Mouse (Mus musculus) 3T3-L1 (cell line): ENCODE measurements around the gene Sun1.
A peak's percentile ranks its signal among the peaks of the same experiment; 100 is the strongest.

ENCODE experiments used
- DNase-seq: peaks from one replicate; pipeline ENCODE4 v3.0.0-alpha.2; 2015; ENCODE audit warnings: low read depth, low spot score

Gene Sun1

GRCm38 (mm10) chr5:139199995-139200769, at the start of gene Sun1:
Sun1 (plus strand) TSS chr5:139200637.
- peak; percentile 97 for DNase-seq

- no peak for DNase-seq
Observed at GRCm38 (mm10) chr5:139160899-139161298, 39.5 kb upstream of the Sun1 start.

- DNase-seq = no peak
Observed at GRCm38 (mm10) chr5:139161632-139162031, 38.8 kb upstream of the Sun1 start.

- DNase-seq = no peak
Observed at GRCm38 (mm10) chr5:139166781-139167361, 33.6 kb upstream of the Sun1 start.

GRCm38 (mm10) chr5:139167548-139167947, 32.9 kb upstream of the Sun1 start:
- DNase-seq = no peak

GRCm38 (mm10) chr5:139171929-139172328, 28.5 kb upstream of the Sun1 start:
- DNase-seq = no peak

- no peak for DNase-seq
Observed at GRCm38 (mm10) chr5:139174141-139174540, 26.3 kb upstream of the Sun1 start.

GRCm38 (mm10) chr5:139174556-139175547, 25.6 kb upstream of the Sun1 start:
- no peak for DNase-seq

GRCm38 (mm10) chr5:139178895-139179631, 21.4 kb upstream of the Sun1 start:
- DNase-seq = peak; percentile 86

- DNase-seq = no peak
Observed at GRCm38 (mm10) chr5:139183131-139183530, 17.3 kb upstream of the Sun1 start.

- no peak for DNase-seq
Observed at GRCm38 (mm10) chr5:139183601-139184000, 16.8 kb upstream of the Sun1 start.

- no peak for DNase-seq
Observed at GRCm38 (mm10) chr5:139184897-139185296, 15.5 kb upstream of the Sun1 start.

GRCm38 (mm10) chr5:139189726-139190125, 10.7 kb upstream of the Sun1 start:
- peak; percentile 63 for DNase-seq

GRCm38 (mm10) chr5:139190958-139191357, 9.5 kb upstream of the Sun1 start:
- DNase-seq = no peak

- DNase-seq = peak; percentile 50
Observed at GRCm38 (mm10) chr5:139198779-139199178, 1.7 kb upstream of the Sun1 start.

GRCm38 (mm10) chr5:139199636-139199994, 822 bp upstream of the Sun1 start:
- DNase-seq = no peak

- peak; percentile 29 for DNase-seq
Observed at GRCm38 (mm10) chr5:139200770-139201569, 533 bp downstream of the Sun1 start.

GRCm38 (mm10) chr5:139202127-139202526, 1.7 kb downstream of the Sun1 start:
- no peak for DNase-seq

- no peak for DNase-seq
Observed at GRCm38 (mm10) chr5:139203312-139203711, 2.9 kb downstream of the Sun1 start.

- DNase-seq = no peak
Observed at GRCm38 (mm10) chr5:139206081-139206480, 5.6 kb downstream of the Sun1 start.

- DNase-seq = no peak
Observed at GRCm38 (mm10) chr5:139206525-139206924, 6.1 kb downstream of the Sun1 start.
